Mouse (Mus musculus) heart, adult 2 months (tissue): ENCODE results near the gene Stambp.

Experiments used
- CTCF ChIP-seq: fragments of 200-600 bp; IDR thresholded peaks from 2 replicates; pipeline ENCODE4 v1.8.1; 2022; ENCODE audit warnings: antibody characterized with exemption, mild to moderate bottlenecking, moderate library complexity
- EP300 ChIP-seq: fragments of 200-500 bp; IDR thresholded peaks from 2 replicates; pipeline ENCODE4 v1.6.1; 2011; ENCODE audit warnings: low read depth, low read length, control low read depth; ENCODE audit not compliant: insufficient read depth
- POLR2A ChIP-seq: fragments of 200-500 bp; IDR thresholded peaks from 2 replicates; pipeline ENCODE4 v1.6.1; 2011; ENCODE audit warnings: mild to moderate bottlenecking, low read depth, low read length, control low read depth; ENCODE audit not compliant: insufficient read depth

DNA sequence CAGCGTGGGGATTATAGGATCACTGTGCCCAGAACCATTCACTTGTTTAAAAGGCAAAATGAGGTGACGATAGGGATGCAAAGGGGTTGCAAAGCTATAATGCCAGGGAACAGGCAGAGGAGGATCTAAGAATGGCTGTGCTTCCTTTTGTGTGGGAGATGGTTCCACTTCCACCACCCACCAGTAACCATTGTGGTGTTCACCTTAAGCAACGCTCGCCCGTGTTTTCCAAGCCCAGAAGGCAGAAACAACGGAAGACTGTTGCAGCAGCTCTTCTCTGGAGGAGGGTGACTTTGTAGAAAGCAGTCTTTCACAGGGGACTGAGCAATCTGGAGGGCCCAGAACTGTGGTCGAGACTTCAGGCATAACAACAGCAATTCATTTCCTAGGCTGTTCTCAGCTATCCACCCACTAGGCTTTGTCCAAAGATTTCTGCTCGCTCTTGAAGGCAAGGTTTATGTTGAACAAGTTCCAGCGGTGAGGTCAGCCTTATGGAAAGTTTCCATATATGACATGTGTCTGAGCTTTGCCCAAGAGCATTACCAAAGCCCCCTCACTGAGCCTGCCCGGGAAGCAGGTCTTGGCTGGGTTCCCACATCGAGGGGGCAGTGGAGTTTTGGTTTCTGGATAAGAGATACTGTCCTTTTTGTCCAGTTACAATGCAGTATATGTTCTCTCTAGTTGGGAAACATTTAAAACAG, 30.6 kb downstream of the Stambp start:
- no peak for TF ChIP-seq POLR2A
- TF ChIP-seq CTCF = no peak
- no peak for TF ChIP-seq EP300
